Mouse (Mus musculus) kidney, postnatal 0 days (tissue): ENCODE data around the gene Mgst2. TPM values are rescaled to one million over a fixed set of nuclear protein-coding genes. Genes with fewer than 3 reads are reported as not detected.

Experiments used
- ATAC-seq: fragments of 200-750 bp; cut with Nextera tagmentation; replicated peaks from 2 replicates; pipeline ENCODE4 v1.8.0; 2017; ENCODE audit warnings: low read depth, moderate number of reproducible peaks, moderate TSS enrichment, moderate library complexity; ENCODE audit not compliant: low FRiP score
- DNase-seq: peaks from one replicate; pipeline ENCODE4 v3.0.0-alpha.2; 2016; ENCODE audit warnings: low spot score
- H3K27ac ChIP-seq: fragments of 300-500 bp; sonication (generic); 2 replicates; pipeline ENCODE4 v1.5.1; 2014; ENCODE audit warnings: mild to moderate bottlenecking
- H3K27me3 ChIP-seq: fragments of 300-500 bp; sonication (generic); 2 replicates; pipeline ENCODE4 v1.6.1; 2014; ENCODE audit warnings: low read length, mixed read lengths; ENCODE audit not compliant: insufficient read depth
- H3K36me3 ChIP-seq: fragments of 300-500 bp; sonication (generic); 2 replicates; pipeline ENCODE4 v1.6.1; 2014; ENCODE audit warnings: low read length, mixed read lengths; ENCODE audit not compliant: insufficient read depth
- H3K4me1 ChIP-seq: fragments of 300-500 bp; sonication (generic); replicated peaks from 2 replicates; pipeline ENCODE4 v1.6.1; 2014; ENCODE audit warnings: antibody characterized with exemption, low read length, mixed read lengths; ENCODE audit not compliant: insufficient read depth
- H3K4me2 ChIP-seq: fragments of 300-500 bp; sonication (generic); 2 replicates; pipeline ENCODE4 v1.6.1; 2014; ENCODE audit warnings: mild to moderate bottlenecking, low read length, moderate library complexity, mixed read lengths
- H3K4me3 ChIP-seq: fragments of 300-500 bp; sonication (generic); replicated peaks from 2 replicates; pipeline ENCODE4 v1.5.1; 2014; ENCODE audit warnings: low read depth, low read length
- H3K9ac ChIP-seq: fragments of 300-500 bp; sonication (generic); 2 replicates; pipeline ENCODE4 v1.6.1; 2014; ENCODE audit warnings: low read depth, low read length
- H3K9me3 ChIP-seq: fragments of 300-500 bp; sonication (generic); replicated peaks from 2 replicates; pipeline ENCODE4 v1.6.1; 2016; ENCODE audit warnings: low read length, inconsistent platforms, mixed read lengths
- CTCF ChIP-seq: IDR thresholded peaks from 2 replicates; pipeline ENCODE4 v1.5.1; 2016; ENCODE audit warnings: antibody characterized with exemption, low read depth, mild to moderate bottlenecking, moderate library complexity
- WGBS: fragments of 180-500 bp; shearing (Covaris S2); extraction: QIAGEN DNeasy Blood & Tissue Kit; methylation state at CpG from one replicate; pipeline ENCODE4 v1.1.7; 2014; 5-methylcytosine and 5-hydroxymethylcytosine counted together
- polyA plus RNA-seq: library from polyadenylated mRNA; unstranded; fragments of >200 nt; fragmentation: Nextera tagmentation; extraction: Ambion mirVana; gene quantifications from 2 replicates; pipeline ENCODE4 v1.2.1, GENCODE M21; 2015

Mgst2 gene
- polyA plus RNA-seq, 1 experiment from 2014 or later: 1.8 TPM

- H3K4me3 ChIP-seq: no peak overlapping the region
- H3K27me3 ChIP-seq: no peaks in the 10 kb centered on the region
- H3K9ac ChIP-seq: no peak overlapping the region
- ATAC-seq: no peak
- H3K36me3 ChIP-seq: no peaks in the 10 kb centered on the region
- H3K9me3 ChIP-seq: no peaks in the 10 kb centered on the region
- H3K4me1 ChIP-seq: peaks cover 32% of the 10 kb centered on the region
- peak overlapping the region; percentile 88 for H3K27ac ChIP-seq
- WGBS: 50% methylated on average over 1 of the region's 1 CpGs
- no peak for DNase-seq
- TF ChIP-seq CTCF: no peak
- H3K4me2 ChIP-seq: peak overlapping the region; percentile 47; the same call in 1 of the 2 replicates
These were observed 48.2 kb downstream of the Mgst2 start for GRCm38 (mm10) chr3:51708375-51708745.

GRCm38 (mm10) chr3:51708746-51709411, 48.7 kb downstream of the Mgst2 start:
- 45% methylated on average over 21 of the region's 21 CpGs for WGBS
- H3K4me2 ChIP-seq: peak overlapping the region; percentile 47
- no peak for TF ChIP-seq CTCF
- H3K36me3 ChIP-seq: no peaks in the 10 kb centered on the region
- no peak overlapping the region; the same call in 1 of the 2 replicates for H3K4me3 ChIP-seq
- DNase-seq (peak; percentile 95), ATAC-seq (peak; percentile 87)
- H3K9ac ChIP-seq: no peak overlapping the region
- no peaks in the 10 kb centered on the region for H3K9me3 ChIP-seq
- H3K27ac ChIP-seq: peak overlapping the region; percentile 88
- H3K4me1 ChIP-seq: peaks cover 36% of the 10 kb centered on the region
- no peaks in the 10 kb centered on the region for H3K27me3 ChIP-seq

DNA sequence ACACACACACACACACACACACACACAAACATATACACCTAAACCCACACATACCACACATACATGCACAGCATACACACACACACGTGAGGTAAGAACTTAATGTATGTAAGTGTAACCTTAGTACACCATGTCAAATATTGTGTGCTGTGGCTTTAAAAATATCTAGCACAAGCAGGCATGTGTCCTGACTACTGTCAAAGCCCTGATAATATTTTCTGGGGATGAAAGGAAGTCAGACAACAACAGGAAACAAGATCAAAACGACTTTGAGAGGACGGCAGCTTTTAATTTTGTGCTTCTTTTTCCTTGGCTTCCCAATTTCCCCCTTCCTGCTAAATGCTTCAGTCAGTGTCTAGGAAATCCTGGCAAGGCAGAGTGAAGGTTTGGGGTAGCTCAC, 52.2 kb downstream of the Mgst2 start:
- Histone ChIP-seq H3K27ac (peak overlapping the region; percentile 63), H3K9ac (no peak overlapping the region), H3K27me3 (no peaks in the 10 kb centered on the region), H3K4me3 (no peak overlapping the region), H3K4me1 (peaks cover 39% of the 10 kb centered on the region), H3K36me3 (no peaks in the 10 kb centered on the region), H3K4me2 (no peak overlapping the region), H3K9me3 (no peaks in the 10 kb centered on the region)
- peak; percentile 80 for DNase-seq
- WGBS: 24% methylated on average over 3 of the region's 3 CpGs
- no peak for ATAC-seq
- TF ChIP-seq CTCF: no peak

- DNase-seq (peak; percentile 85), ATAC-seq (no peak)
- H3K27ac ChIP-seq: peak overlapping the region; percentile 63
- no peak overlapping the region for H3K4me3 ChIP-seq
- H3K4me2 ChIP-seq: peak overlapping the region; percentile 1; the same call in 1 of the 2 replicates
- H3K4me1 ChIP-seq: peaks cover 44% of the 10 kb centered on the region
- H3K36me3 ChIP-seq: no peaks in the 10 kb centered on the region
- H3K9me3 ChIP-seq: no peaks in the 10 kb centered on the region
- H3K9ac ChIP-seq: no peak overlapping the region
- no peak for TF ChIP-seq CTCF
- H3K27me3 ChIP-seq: no peaks in the 10 kb centered on the region
- 16% methylated on average over 8 of the region's 8 CpGs for WGBS
These were observed 53.1 kb downstream of the Mgst2 start for GRCm38 (mm10) chr3:51713233-51713632.

DNA sequence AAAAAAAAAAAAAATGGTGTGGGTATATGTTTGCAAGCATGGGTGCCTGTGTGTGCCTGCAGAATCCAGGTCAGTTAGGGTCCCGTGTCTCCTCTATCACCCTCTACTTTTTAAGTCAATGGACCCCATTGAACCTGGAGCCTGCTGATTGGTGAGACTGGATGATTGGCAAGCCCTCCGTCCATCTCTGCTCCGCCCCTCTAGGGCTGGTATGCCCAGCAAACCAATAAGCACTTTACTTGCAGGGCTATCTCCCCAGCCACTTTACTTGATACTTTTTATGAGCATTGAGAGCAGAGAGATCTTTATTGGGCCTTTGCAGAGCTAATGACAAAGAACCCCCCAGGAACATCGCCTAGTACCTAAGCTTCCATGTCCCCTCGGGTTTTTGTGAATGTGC, 54.3 kb downstream of the Mgst2 start:
- H3K4me3 ChIP-seq: no peak overlapping the region
- no peaks in the 10 kb centered on the region for H3K36me3 ChIP-seq
- DNase-seq (no peak), ATAC-seq (no peak)
- H3K4me2 ChIP-seq: no peak overlapping the region
- H3K9ac ChIP-seq: no peak overlapping the region
- H3K27ac ChIP-seq: no peak overlapping the region
- peaks cover 36% of the 10 kb centered on the region for H3K4me1 ChIP-seq
- H3K27me3 ChIP-seq: no peaks in the 10 kb centered on the region
- no peak for TF ChIP-seq CTCF
- 78% methylated on average over 5 of the region's 5 CpGs for WGBS
- H3K9me3 ChIP-seq: no peaks in the 10 kb centered on the region

GRCm38 (mm10) chr3:51717455-51717854, 57.3 kb downstream of the Mgst2 start:
- Histone ChIP-seq H3K27ac (no peak overlapping the region; the same call in 1 of the 2 replicates), H3K27me3 (no peaks in the 10 kb centered on the region), H3K4me1 (peaks cover 16% of the 10 kb centered on the region), H3K36me3 (no peaks in the 10 kb centered on the region), H3K4me3 (no peak overlapping the region), H3K4me2 (no peak overlapping the region), H3K9ac (no peak overlapping the region), H3K9me3 (no peaks in the 10 kb centered on the region)
- DNase-seq (peak; percentile 69), ATAC-seq (no peak)
- WGBS: 24% methylated on average over 3 of the region's 3 CpGs
- no peak for TF ChIP-seq CTCF
